Mouse (Mus musculus): Measurements from ENCODE around the gene Snu13. TPM values are rescaled to one million over a fixed set of nuclear protein-coding genes. Genes with fewer than 3 reads are reported as not detected.

Gene Snu13
- polyA plus RNA-seq, 1 experiment from 2014 or later = 340 TPM

DNA sequence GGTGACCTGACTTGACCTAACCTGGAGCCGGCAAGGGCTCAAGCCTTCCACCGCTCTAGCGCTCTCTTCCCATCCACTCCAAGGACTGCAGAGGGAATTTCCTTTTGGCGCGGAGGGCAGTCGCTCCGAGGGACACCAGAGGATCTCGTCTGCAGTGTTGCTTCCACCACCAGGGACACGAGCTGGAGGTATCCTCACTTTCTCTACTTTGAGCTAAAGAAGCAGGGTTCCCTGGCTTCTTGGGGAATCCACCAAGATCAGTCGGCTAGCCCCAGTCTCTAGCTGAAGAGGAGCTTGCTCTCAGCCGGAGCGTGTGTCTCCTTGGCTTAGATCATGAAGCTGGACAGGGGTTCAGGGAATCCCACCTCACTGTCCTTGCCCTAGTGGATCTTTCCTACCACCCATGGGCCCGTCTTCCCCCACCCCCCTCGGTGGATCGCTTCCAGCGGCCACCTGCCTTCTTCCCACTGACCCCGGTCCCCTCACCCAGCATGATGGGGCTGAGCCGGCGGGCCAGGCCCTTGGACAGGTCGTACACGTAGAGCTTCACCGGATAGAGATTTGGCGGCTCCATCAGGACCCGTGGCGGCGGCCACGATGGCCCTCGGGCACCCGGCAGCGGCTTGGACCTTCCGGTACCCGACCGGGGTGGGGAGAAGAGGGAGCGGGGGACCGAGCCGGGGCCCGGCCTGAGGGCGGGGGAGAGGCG lies 31.9 kb downstream of the Snu13 start:
- peak overlapping the region; percentile 67 for H3K27ac ChIP-seq (ENCODE audit: low read depth)
- under 1% methylated on average over 38 of the region's 39 CpGs for WGBS

DNA sequence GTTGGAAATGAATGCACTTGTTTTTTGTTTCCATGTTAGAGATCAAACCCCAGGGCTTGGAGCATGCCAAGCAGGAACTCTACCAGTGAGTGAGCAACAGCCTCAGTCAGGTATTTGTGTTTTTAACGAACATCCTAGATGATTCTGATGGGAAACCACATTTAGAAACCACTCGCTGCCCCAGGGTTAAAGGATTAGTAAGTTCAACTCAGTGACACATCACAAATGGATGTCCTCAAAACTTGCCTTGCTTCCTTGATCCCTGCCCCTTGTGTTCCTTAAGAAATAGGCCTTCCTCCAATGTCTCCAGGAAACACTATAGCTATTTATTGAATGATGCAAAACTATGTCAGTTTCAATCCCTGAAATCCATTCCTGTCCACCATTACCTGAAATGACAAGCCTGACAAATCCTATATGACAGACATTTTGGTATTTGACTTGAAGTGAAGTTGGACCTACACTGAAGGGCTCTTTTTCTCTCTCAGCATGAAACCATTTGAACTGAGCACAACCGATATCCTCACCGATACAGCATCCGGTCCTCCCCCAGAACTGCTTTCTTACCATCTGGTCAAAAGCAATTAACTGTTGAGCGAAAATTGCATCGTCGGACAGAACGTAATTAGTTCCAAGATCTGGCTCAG lies 32.5 kb downstream of the Snu13 start:
- Histone ChIP-seq H3K9me3 (ENCODE audit: low read depth, low read length) (no peaks in the 10 kb centered on the region), H3K4me3 (ENCODE audit: low read depth, low read length) (peak overlapping the region; percentile 84), H3K36me3 (ENCODE audit: insufficient read depth) (peaks cover 12% of the 10 kb centered on the region), H3K9ac (peak overlapping the region; percentile 81), H3K4me1 (ENCODE audit: insufficient read depth) (peaks cover 13% of the 10 kb centered on the region; the same call in 1 of the 2 replicates), H3K4me2 (peak overlapping the region; percentile 91), H3K27ac (ENCODE audit: low read depth) (no peak overlapping the region), H3K27me3 (ENCODE audit: insufficient read depth, low read length) (no peaks in the 10 kb centered on the region)
- WGBS = 15% methylated on average over 9 of the region's 9 CpGs
- ATAC-seq (ENCODE audit: insufficient read depth) (no peak), DNase-seq (no peak)
- TF ChIP-seq CTCF (IDR thresholded peaks at IDR 0.05; ENCODE audit: low read depth) = no peak

More for the DNA sequence above, 31.9 kb downstream of the Snu13 start:
- H3K9ac ChIP-seq = peak overlapping the region; percentile 81
- H3K27me3 ChIP-seq (ENCODE audit: insufficient read depth, low read length) = no peaks in the 10 kb centered on the region
- H3K9me3 ChIP-seq (ENCODE audit: low read depth, low read length) = no peaks in the 10 kb centered on the region
- peak; percentile 50 for DNase-seq
- peaks cover 15% of the 10 kb centered on the region for H3K36me3 ChIP-seq (ENCODE audit: insufficient read depth)
- peak; percentile 33; the same call in 1 of the 2 replicates for TF ChIP-seq CTCF (IDR thresholded peaks at IDR 0.05; ENCODE audit: low read depth)
- H3K4me1 ChIP-seq (ENCODE audit: insufficient read depth) = peaks cover 13% of the 10 kb centered on the region; the same call in 1 of the 2 replicates
- peak overlapping the region; percentile 84 for H3K4me3 ChIP-seq (ENCODE audit: low read depth, low read length)
- ATAC-seq (ENCODE audit: insufficient read depth) = peak; percentile 72
- H3K4me2 ChIP-seq = peak overlapping the region; percentile 91

DNA sequence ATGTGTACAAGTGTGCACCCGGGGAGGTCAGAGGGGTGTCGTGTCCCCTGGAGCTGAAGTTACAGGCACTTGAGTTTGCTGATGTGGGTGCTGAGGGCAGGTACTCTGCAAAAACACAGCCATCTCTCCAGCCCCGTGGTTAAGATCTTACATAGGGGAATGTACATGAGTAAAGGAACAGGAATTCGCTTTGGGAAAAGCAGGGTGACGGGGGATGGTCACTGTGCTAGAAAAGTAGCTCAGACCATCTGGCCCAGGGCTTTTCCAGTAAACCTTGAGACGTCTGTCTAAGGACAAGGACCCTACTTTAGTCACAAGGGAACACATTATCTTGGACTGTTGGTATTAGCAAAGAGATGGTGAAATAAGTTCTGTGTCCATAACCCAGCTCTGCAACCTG lies 35.5 kb downstream of the Snu13 start:
- H3K9ac ChIP-seq = no peak overlapping the region

DNA sequence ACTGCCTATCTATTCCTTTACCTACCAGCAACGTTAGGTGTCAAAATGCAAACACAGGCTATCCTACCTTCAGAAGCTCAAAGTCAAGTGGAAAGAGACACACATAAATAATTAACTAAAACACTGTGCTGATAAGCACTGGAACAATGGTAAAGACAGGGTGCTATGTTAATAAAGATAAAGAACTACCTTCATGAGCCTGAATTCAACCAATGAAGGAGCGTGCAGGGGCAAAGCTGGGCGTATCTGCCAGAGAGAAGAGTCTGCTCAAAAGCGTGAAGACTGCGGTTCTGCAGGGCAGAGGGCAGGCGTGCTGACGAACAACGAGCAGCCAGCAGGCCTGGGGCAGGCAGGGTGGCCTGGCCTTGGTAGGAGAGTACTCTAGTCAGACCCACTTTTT lies 43.1 kb downstream of the Snu13 start:
- WGBS = 79% methylated on average over 8 of the region's 8 CpGs
- Histone ChIP-seq H3K9me3 (ENCODE audit: low read depth, low read length) (no peaks in the 10 kb centered on the region), H3K4me1 (ENCODE audit: insufficient read depth) (no peaks in the 10 kb centered on the region), H3K27ac (ENCODE audit: low read depth) (no peak overlapping the region), H3K27me3 (ENCODE audit: insufficient read depth, low read length) (no peaks in the 10 kb centered on the region), H3K9ac (no peak overlapping the region), H3K4me3 (ENCODE audit: low read depth, low read length) (no peak overlapping the region), H3K36me3 (ENCODE audit: insufficient read depth) (peaks cover 16% of the 10 kb centered on the region), H3K4me2 (no peak overlapping the region)
- ATAC-seq (ENCODE audit: insufficient read depth) (no peak), DNase-seq (no peak)
- no peak for TF ChIP-seq CTCF (IDR thresholded peaks at IDR 0.05; ENCODE audit: low read depth)

More for the DNA sequence above, 35.5 kb downstream of the Snu13 start:
- Histone ChIP-seq H3K4me2 (no peak overlapping the region), H3K36me3 (ENCODE audit: insufficient read depth) (no peaks in the 10 kb centered on the region; the same call in 1 of the 2 replicates), H3K9me3 (ENCODE audit: low read depth, low read length) (no peaks in the 10 kb centered on the region), H3K27ac (ENCODE audit: low read depth) (no peak overlapping the region), H3K4me1 (ENCODE audit: insufficient read depth) (peaks cover 9% of the 10 kb centered on the region; the same call in 1 of the 2 replicates), H3K27me3 (ENCODE audit: insufficient read depth, low read length) (no peaks in the 10 kb centered on the region), H3K4me3 (ENCODE audit: low read depth, low read length) (no peak overlapping the region)
- no peak for TF ChIP-seq CTCF (IDR thresholded peaks at IDR 0.05; ENCODE audit: low read depth)
- DNase-seq = no peak
- 82% methylated on average over 6 of the region's 6 CpGs for WGBS
- ATAC-seq (ENCODE audit: insufficient read depth) = no peak

DNA sequence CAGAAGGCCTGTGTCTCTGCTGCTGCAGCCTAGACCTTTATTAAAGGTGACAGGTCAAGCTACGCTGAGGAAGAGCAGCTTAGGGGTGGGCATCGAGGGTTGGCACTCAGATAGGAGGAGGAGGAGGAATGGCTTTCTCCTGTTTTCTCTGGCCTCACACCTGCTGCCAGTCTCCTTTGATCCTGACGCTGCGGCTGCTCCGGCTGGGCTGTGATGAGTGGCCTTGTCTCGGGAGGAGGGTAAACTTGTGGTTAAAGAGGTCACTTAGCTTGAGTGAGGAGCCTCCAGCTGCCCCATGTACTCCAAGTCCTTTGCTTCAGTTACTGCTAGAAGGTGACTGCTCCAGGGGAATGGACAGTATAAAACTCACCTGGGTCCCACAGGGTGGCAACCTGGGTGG lies 53.4 kb downstream of the Snu13 start:
- no peak overlapping the region for H3K4me2 ChIP-seq
- no peak overlapping the region for H3K9ac ChIP-seq
- H3K27me3 ChIP-seq (ENCODE audit: insufficient read depth, low read length) = no peaks in the 10 kb centered on the region
- H3K9me3 ChIP-seq (ENCODE audit: low read depth, low read length) = no peaks in the 10 kb centered on the region
- WGBS = 46% methylated on average over 6 of the region's 6 CpGs
- ATAC-seq (ENCODE audit: insufficient read depth) (no peak), DNase-seq (no peak)
- H3K36me3 ChIP-seq (ENCODE audit: insufficient read depth) = peaks cover 42% of the 10 kb centered on the region
- no peak overlapping the region for H3K4me3 ChIP-seq (ENCODE audit: low read depth, low read length)
- no peak overlapping the region for H3K27ac ChIP-seq (ENCODE audit: low read depth)
- peaks cover 5% of the 10 kb centered on the region; the same call in 1 of the 2 replicates for H3K4me1 ChIP-seq (ENCODE audit: insufficient read depth)
- no peak for TF ChIP-seq CTCF (IDR thresholded peaks at IDR 0.05; ENCODE audit: low read depth)

DNA sequence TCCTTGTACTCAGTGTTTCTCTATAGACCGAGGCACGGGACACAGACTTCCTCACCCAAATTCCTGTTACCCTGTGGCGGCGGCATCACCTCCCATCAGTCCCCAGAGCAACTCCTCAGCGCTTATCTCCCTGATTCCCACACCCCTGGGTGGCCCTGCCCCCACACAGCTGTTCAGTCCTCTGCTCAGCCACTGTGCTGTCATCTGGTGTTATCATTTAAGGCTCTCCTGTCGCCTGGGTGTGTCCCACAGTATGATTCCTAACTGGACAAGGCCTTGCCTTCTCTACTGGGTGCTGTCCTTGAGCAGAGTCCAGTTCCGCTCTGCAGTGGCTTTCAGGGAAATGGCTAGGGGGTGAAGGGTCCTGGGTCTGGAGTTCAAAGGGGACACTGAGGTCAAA lies 56.8 kb downstream of the Snu13 start:
- ATAC-seq (ENCODE audit: insufficient read depth) (no peak), DNase-seq (no peak)
- 48% methylated on average over 7 of the region's 7 CpGs for WGBS
- Histone ChIP-seq H3K27me3 (ENCODE audit: insufficient read depth, low read length) (no peaks in the 10 kb centered on the region), H3K4me1 (ENCODE audit: insufficient read depth) (peaks cover 5% of the 10 kb centered on the region; the same call in 1 of the 2 replicates), H3K36me3 (ENCODE audit: insufficient read depth) (peaks cover 15% of the 10 kb centered on the region), H3K4me2 (no peak overlapping the region), H3K4me3 (ENCODE audit: low read depth, low read length) (no peak overlapping the region), H3K9ac (no peak overlapping the region), H3K27ac (ENCODE audit: low read depth) (no peak overlapping the region), H3K9me3 (ENCODE audit: low read depth, low read length) (no peaks in the 10 kb centered on the region)
- no peak for TF ChIP-seq CTCF (IDR thresholded peaks at IDR 0.05; ENCODE audit: low read depth)

Other genes starting within 250 kb of the Snu13 start
- 23.5 and 23.8 TPM in 2 replicates for gene Tef, start 245.2 kb downstream of the Snu13 start, polyA plus RNA-seq (2014; fragmentation: Nextera tagmentation; extraction: Ambion mirVana)
- 23.3 and 24.2 TPM in 2 replicates for gene Tob2, start 188.8 kb downstream of the Snu13 start, polyA plus RNA-seq (2014; fragmentation: Nextera tagmentation; extraction: Ambion mirVana)
- 211 and 220 TPM in 2 replicates for gene Phf5a, start 175.7 kb downstream of the Snu13 start, polyA plus RNA-seq (2014; fragmentation: Nextera tagmentation; extraction: Ambion mirVana)
- 149 and 152 TPM in 2 replicates for gene Aco2, start 175.3 kb downstream of the Snu13 start, polyA plus RNA-seq (2014; fragmentation: Nextera tagmentation; extraction: Ambion mirVana)
- 74.4 and 89.5 TPM in 2 replicates for gene Polr3h, start 121.4 kb downstream of the Snu13 start, polyA plus RNA-seq (2014; fragmentation: Nextera tagmentation; extraction: Ambion mirVana)
- gene Csdc2, start 110.8 kb downstream of the Snu13 start, polyA plus RNA-seq (2014; fragmentation: Nextera tagmentation; extraction: Ambion mirVana) = 10.1 and 11.8 TPM in 2 replicates
- gene Pmm1, start 86.7 kb downstream of the Snu13 start, polyA plus RNA-seq (2014; fragmentation: Nextera tagmentation; extraction: Ambion mirVana) = 39.0 and 39.6 TPM in 2 replicates
- not detected in 2 replicates for gene 1700029P11Rik, start 67.1 kb downstream of the Snu13 start, polyA plus RNA-seq (2014; fragmentation: Nextera tagmentation; extraction: Ambion mirVana)
- 92.5 and 93.1 TPM in 2 replicates for gene Xrcc6, start 59.8 kb downstream of the Snu13 start, polyA plus RNA-seq (2014; fragmentation: Nextera tagmentation; extraction: Ambion mirVana)
- 23.0 and 26.8 TPM in 2 replicates for gene Desi1, start 13.7 kb downstream of the Snu13 start, polyA plus RNA-seq (2014; fragmentation: Nextera tagmentation; extraction: Ambion mirVana)
- not detected in 2 replicates for gene 4930407I10Rik, start 11.6 kb upstream of the Snu13 start, polyA plus RNA-seq (2014; fragmentation: Nextera tagmentation; extraction: Ambion mirVana)
- gene Mei1, start 22.4 kb upstream of the Snu13 start, polyA plus RNA-seq (2014; fragmentation: Nextera tagmentation; extraction: Ambion mirVana) = not detected in 2 replicates
- 20.5 and 22.1 TPM in 2 replicates for gene Ccdc134, start 80.3 kb upstream of the Snu13 start, polyA plus RNA-seq (2014; fragmentation: Nextera tagmentation; extraction: Ambion mirVana)
- gene Srebf2, start 99.6 kb upstream of the Snu13 start, polyA plus RNA-seq (2014; fragmentation: Nextera tagmentation; extraction: Ambion mirVana) = 107 and 114 TPM in 2 replicates
- 0.20 and 0.45 TPM in 2 replicates for gene Shisa8, start 165.2 kb upstream of the Snu13 start, polyA plus RNA-seq (2014; fragmentation: Nextera tagmentation; extraction: Ambion mirVana)
- 0.22 TPM in 1 of 2 replicates, not detected in the other for gene Tnfrsf13c, start 176.8 kb upstream of the Snu13 start, polyA plus RNA-seq (2014; fragmentation: Nextera tagmentation; extraction: Ambion mirVana)
- 86.9 and 88.1 TPM in 2 replicates for gene Cenpm, start 197.2 kb upstream of the Snu13 start, polyA plus RNA-seq (2014; fragmentation: Nextera tagmentation; extraction: Ambion mirVana)
- not detected in 2 replicates for gene 1500009C09Rik, start 204.8 kb upstream of the Snu13 start, polyA plus RNA-seq (2014; fragmentation: Nextera tagmentation; extraction: Ambion mirVana)
- 8.1 and 8.7 TPM in 2 replicates for gene Sept3, start 227.3 kb upstream of the Snu13 start, polyA plus RNA-seq (2014; fragmentation: Nextera tagmentation; extraction: Ambion mirVana)

Data from lung, embryonic 14.5 days (tissue).